Mouse (Mus musculus) neutrophil, adult 65 days (primary cell): ENCODE results near the gene Capza1. TPM values are rescaled to one million over a fixed set of nuclear protein-coding genes. Genes with fewer than 3 reads are reported as not detected.

ENCODE experiments used
- total RNA-seq: library from RNA; stranded (reverse); gene quantifications from 2 replicates; pipeline ENCODE4 v1.2.4, GENCODE M21; 2023

Gene Capza1
- 293 and 362 TPM in 2 replicates for total RNA-seq

GRCm38 (mm10) chr3:104863786-104864650 lies at the start of gene Capza1, which contains the start of gene St7l:
TSS of gene Capza1 (minus strand) at chr3:104864505.
TSS of gene St7l (plus strand) at chr3:104864005.

GRCm38 (mm10) chr3:104817991-104818748 lies 46.1 kb downstream of the Capza1 start, which contains the start of gene Mov10:
TSS of gene Mov10 (minus strand) at chr3:104818563.

GRCm38 (mm10) chr3:104788075-104788474 lies 76.2 kb downstream of the Capza1 start, which contains the start of gene Rhoc:
TSS of gene Rhoc (plus strand) at chr3:104788375.

GRCm38 (mm10) chr3:104781471-104781903 lies 82.8 kb downstream of the Capza1 start, which contains the start of gene Fam19a3:
TSS of gene Fam19a3 (minus strand) at chr3:104781840.

GRCm38 (mm10) chr3:104780561-104781420 lies 83.5 kb downstream of the Capza1 start, which contains the start of gene Ppm1j:
TSS of gene Ppm1j (plus strand) at chr3:104781056.

Other genes starting within 250 kb of the Capza1 start
- gene Slc16a1, start 225.8 kb downstream of the Capza1 start, total RNA-seq, result 6.6 and 7.1 TPM in 2 replicates
- not detected in 2 replicates for gene Ppm1j, start 83.4 kb downstream of the Capza1 start, total RNA-seq
- not detected in 2 replicates for gene Fam19a3, start 82.7 kb downstream of the Capza1 start, total RNA-seq
- gene Rhoc, start 76.1 kb downstream of the Capza1 start, total RNA-seq, result 28.4 and 34.2 TPM in 2 replicates
- gene Mov10, start 45.9 kb downstream of the Capza1 start, total RNA-seq, result 74.1 and 79.5 TPM in 2 replicates
- 25.8 and 32.1 TPM in 2 replicates for gene St7l, start 500 bp downstream of the Capza1 start, total RNA-seq
- not detected in 2 replicates for gene Wnt2b, start 97.4 kb upstream of the Capza1 start, total RNA-seq
- 0.36 and 0.82 TPM in 2 replicates for gene Cttnbp2nl, start 188.6 kb upstream of the Capza1 start, total RNA-seq
- not detected in 2 replicates for gene 4930564D02Rik, start 202.3 kb upstream of the Capza1 start, total RNA-seq